Mouse (Mus musculus) B cell, adult 62 days (primary cell): ENCODE results near the gene Kmt5c. TPM values are rescaled to one million over a fixed set of nuclear protein-coding genes. Genes with fewer than 3 reads are reported as not detected.

Source experiments
- total RNA-seq: library from RNA; stranded (reverse); gene quantifications from 4 replicates; pipeline ENCODE4 v1.2.4, GENCODE M21; 2023

Gene Kmt5c
- total RNA-seq = 87.1 to 92.8 TPM (median 91.8 TPM) in 4 replicates

DNA sequence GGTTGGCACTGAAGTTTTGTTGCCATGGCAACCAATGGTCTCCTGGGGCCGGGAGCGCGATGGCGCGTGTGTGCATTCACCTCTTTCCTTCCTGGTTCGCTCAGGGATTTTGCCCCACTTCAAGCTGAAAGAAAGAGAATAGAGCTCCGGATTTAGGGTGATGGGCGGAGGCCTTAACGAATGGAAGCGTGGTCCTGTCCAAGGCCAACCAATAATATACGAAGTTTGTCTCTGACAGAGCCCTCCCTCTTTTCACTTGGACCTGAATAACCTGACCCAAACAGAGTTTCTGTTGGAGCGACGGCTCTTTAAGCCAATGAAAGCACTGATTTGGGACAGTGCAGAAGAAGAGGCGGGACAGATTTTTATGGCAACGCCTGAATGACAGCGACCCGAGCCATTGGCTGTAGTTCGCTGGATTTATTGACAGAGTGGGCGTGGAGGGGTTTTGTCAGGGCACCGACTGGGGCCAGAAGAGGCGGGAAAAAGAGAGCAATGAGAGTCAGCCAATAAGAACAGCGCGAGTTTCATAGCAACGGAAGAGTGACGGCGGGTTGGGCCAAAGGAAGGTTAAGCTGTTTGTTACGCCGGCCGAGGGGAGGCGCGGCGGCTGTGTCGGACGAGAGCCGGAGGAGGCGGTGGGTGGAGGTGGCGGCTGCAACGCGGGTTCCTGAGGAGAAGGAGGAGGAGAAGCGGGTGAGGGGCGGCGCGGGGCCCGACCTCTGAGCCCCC is at the start of gene Kmt5c:
Gene Kmt5c, plus strand, starts transcription at position 572 of the 732 bp plus-strand sequence.

GRCm38 (mm10) chr7:4690387-4690786 is 49.5 kb upstream of the Kmt5c start, which contains the start of gene Brsk1:
Brsk1 (plus strand) TSS chr7:4690604.

DNA sequence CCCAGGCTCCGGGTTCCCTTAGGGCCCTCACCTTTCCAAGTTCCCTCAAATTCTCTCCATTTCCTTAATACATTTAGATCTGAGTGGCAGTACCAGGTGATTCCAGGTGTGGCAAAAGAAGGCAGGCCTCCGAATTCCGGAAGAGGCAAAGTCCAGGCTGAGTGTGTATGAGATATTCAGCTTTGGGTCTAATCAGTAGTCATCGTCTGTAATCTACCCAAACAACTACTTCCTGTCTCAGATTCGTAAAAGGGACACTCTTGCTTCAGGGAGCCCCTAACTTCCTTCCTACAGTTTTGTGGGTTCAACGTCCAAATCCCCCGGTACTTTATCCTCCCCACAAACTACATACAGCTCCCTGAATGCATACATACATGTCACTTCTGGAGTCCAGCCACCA is 14.7 kb upstream of the Kmt5c start, which contains the start of gene Tmem150b:
Gene Tmem150b, minus strand, starts transcription at position 81 of the 400 bp plus-strand sequence.

DNA sequence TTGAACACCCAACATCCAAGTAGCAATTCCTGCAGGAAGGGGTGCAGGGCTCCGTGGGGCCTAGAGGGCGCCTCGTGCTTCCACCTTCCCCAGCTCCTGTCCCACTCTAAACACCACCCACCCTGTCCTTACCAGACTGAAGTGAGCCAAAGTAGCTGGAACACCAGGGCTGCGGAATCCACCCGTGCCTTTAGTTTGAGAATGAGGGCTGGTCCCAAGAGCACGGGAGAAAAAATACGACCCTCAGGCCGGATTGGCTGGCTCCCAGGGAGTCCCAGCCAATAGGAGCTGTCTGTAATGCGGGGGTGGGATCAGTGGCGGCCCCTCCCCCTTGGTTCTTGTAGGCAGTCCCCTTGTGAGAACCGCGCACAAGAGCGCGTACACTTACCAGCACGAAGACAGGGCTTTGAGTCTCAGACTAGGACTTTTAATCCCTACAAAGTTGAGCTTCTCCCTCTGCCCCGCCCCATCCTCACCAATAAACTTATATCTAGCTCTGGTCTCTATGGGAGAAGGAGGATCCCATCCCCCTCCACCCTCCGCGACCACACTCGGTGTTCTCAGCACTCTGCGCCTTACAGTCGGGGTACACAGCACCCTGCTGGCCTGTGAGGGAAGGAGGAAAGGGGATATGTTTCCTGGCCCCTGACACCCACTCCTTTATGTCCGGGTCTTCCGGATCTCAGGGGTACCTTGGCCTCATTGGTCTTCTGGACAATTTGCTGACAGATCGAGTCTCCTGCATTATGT is 13.1 kb downstream of the Kmt5c start, which contains the start of gene Cox6b2:
Gene Cox6b2, minus strand, starts transcription at position 274 of the 750 bp plus-strand sequence.

DNA sequence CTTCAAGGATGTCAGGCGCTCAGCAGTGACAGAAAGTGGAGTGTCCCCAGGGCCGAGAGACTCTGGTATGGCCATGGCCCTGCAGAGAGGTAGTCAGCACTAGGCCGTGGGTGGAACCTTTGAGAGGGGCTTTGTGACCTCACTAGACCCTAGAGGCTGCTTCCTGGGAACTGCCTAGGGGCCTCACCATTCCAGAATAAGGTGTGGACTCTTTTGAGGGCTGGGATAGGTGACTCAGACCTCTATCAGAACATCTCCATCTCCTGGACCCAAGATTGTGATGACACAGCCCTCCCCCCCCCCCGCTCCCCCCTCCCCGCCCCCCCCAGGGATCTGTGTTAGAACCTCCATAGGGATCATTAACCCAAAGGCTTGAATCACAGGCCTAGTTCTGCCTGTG is 31.3 kb downstream of the Kmt5c start, which contains the start of gene Fam71e2:
Gene Fam71e2, minus strand, starts transcription at position 101 of the 400 bp plus-strand sequence.

DNA sequence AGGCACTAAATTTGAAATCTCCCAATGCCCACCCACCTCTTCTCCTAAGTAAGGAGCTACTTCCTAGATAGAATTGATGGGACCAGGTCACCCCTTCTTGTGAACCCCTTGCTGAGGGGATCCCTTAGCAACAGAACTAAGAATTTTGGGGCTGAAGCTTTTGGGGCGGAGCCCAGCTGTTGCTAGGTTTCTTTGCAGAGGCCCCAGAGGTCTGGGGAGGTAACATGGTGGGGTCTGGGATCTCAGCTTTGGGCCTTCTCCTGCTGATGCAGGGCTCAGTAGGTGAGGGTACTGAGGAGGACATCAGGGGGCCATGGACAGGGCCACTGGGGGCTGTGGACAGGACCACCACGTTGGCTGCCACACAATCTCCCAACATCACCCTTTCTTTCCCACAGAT is 42.8 kb downstream of the Kmt5c start, which contains the start of the genes Il11 and Tmem190:
Gene Il11, minus strand, starts transcription at position 101 of the 400 bp plus-strand sequence.
Gene Tmem190, plus strand, starts transcription at position 179 of the 400 bp plus-strand sequence.

GRCm38 (mm10) chr7:4789436-4789935 is 49.6 kb downstream of the Kmt5c start, which contains the start of gene Tmem238:
Tmem238 (minus strand) TSS chr7:4789656.

DNA sequence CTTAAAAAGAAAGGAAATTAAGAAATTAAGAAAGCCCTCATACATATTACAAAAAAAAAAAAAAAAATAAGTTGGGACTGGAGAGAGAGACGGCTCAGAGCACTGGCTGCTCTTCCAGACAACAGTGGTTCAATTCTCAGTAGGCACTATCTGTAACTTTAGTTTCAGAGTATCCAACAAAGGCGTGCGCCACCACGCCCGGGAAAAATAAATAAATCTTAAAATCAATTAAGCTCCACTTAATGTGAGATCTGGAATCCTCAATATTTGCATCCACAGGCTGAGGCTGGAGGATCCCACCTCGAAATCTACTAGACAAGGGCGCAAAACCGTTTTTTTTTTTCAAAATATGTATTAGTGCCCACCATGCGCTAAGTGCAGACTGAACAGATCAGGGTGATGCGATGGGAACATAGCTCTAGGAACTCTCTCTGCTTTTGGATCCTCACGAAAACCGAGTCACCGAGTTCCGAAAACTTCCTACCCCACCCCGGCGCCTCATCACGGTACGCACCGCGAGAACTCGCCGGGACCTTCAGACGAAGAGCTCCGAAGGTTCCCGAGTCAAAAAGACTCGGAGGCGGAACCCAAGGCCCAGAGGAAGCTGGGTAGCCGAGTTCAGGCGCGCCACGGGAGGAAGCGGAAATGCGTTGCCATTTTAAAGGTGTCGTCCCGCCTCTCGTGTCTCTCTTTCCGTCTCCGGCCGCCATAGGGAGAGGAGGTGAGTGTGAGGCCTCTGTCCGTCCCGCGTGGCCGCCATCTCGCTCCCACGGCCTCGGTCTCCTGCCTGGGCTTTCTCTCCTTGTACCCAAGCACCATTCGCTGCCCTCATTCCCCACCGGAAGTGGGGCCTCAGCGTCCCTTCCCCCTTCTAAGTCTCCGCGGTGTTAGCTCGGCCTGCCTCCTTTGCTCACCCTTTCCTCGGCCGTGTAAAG is 52.6 kb downstream of the Kmt5c start, which contains the start of gene Rpl28:
Gene Rpl28, plus strand, starts transcription at position 597 of the 935 bp plus-strand sequence.

Other genes starting within 250 kb of the Kmt5c start
- 243 to 274 TPM (median 259 TPM) in 4 replicates for gene Ppp1r12c, start 238.4 kb upstream of the Kmt5c start, total RNA-seq
- not detected in 4 replicates for gene Tnnt1, start 223.7 kb upstream of the Kmt5c start, total RNA-seq
- gene Tnni3, start 215.9 kb upstream of the Kmt5c start, total RNA-seq = 1.5 TPM in 1 of 4 replicates, not detected in the others
- gene Dnaaf3, start 207.7 kb upstream of the Kmt5c start, total RNA-seq = 0.24 to 0.26 TPM (median 0.25 TPM) in 3 of 4 replicates, not detected in the other
- gene Syt5, start 192.6 kb upstream of the Kmt5c start, total RNA-seq = 1.2 TPM in 1 of 4 replicates, not detected in the others
- gene Ptprh, start 136.1 kb upstream of the Kmt5c start, total RNA-seq = 0.16 TPM in 1 of 4 replicates, not detected in the others
- 50.2 to 57.5 TPM (median 54.8 TPM) in 4 replicates for gene Tmem86b, start 108.7 kb upstream of the Kmt5c start, total RNA-seq
- 264 to 268 TPM (median 267 TPM) in 4 replicates for gene Ppp6r1, start 81.1 kb upstream of the Kmt5c start, total RNA-seq
- 73.6 to 82.3 TPM (median 79.6 TPM) in 4 replicates for gene Hspbp1, start 55.0 kb upstream of the Kmt5c start, total RNA-seq
- gene Brsk1, start 49.5 kb upstream of the Kmt5c start, total RNA-seq = not detected in 4 replicates
- gene Tmem150b, start 14.9 kb upstream of the Kmt5c start, total RNA-seq = 1.5 to 4.0 TPM (median 3.0 TPM) in 4 replicates
- gene Cox6b2, start 13.0 kb downstream of the Kmt5c start, total RNA-seq = 1.3 to 5.4 TPM (median 4.0 TPM) in 4 replicates
- not detected in 4 replicates for gene Fam71e2, start 31.2 kb downstream of the Kmt5c start, total RNA-seq
- gene Il11, start 42.7 kb downstream of the Kmt5c start, total RNA-seq = not detected in 4 replicates
- not detected in 4 replicates for gene Tmem190, start 42.8 kb downstream of the Kmt5c start, total RNA-seq
- gene Tmem238, start 49.5 kb downstream of the Kmt5c start, total RNA-seq = 1.8 to 2.7 TPM (median 2.4 TPM) in 4 replicates
- 1,788 to 1,881 TPM (median 1,825 TPM) in 4 replicates for gene Rpl28, start 52.8 kb downstream of the Kmt5c start, total RNA-seq
- 157 to 176 TPM (median 162 TPM) in 4 replicates for gene Ube2s, start 72.5 kb downstream of the Kmt5c start, total RNA-seq
- 0.49 to 2.8 TPM (median 1.1 TPM) in 4 replicates for gene Shisa7, start 104.6 kb downstream of the Kmt5c start, total RNA-seq
- 4.3 to 9.7 TPM (median 6.8 TPM) in 4 replicates for gene Isoc2b, start 130.1 kb downstream of the Kmt5c start, total RNA-seq
- gene Isoc2a, start 137.0 kb downstream of the Kmt5c start, total RNA-seq = 9.9 to 14.2 TPM (median 11.8 TPM) in 4 replicates
- not detected in 4 replicates for gene Gm36210, start 166.4 kb downstream of the Kmt5c start, total RNA-seq
- 36.3 to 42.6 TPM (median 37.9 TPM) in 4 replicates for gene Zfp628, start 175.1 kb downstream of the Kmt5c start, total RNA-seq
- gene Nat14, start 181.9 kb downstream of the Kmt5c start, total RNA-seq = 9.0 to 12.9 TPM (median 10.2 TPM) in 4 replicates
- 0.21 to 0.63 TPM (median 0.42 TPM) in 4 replicates for gene Ssc5d, start 185.7 kb downstream of the Kmt5c start, total RNA-seq
- gene Sbk2, start 224.3 kb downstream of the Kmt5c start, total RNA-seq = 0.51 to 1.9 TPM (median 0.61 TPM) in 3 of 4 replicates, not detected in the other
- not detected in 4 replicates for gene Sbk3, start 231.1 kb downstream of the Kmt5c start, total RNA-seq